In genomic region chr5:108021346-108021745, GRCm38 (mm10) we compare ENCODE assay signal across 24 mouse cellular contexts. TPM values are rescaled to one million over a fixed set of nuclear protein-coding genes. Genes with fewer than 3 reads are reported as not detected.
DNase-seq lines count a peak whose midpoint lies in the region; ATAC-seq lines count a peak whose summit lies in the region.
"Had no signal": no experiment of that assay in that cellular context is flagged by ENCODE, and none has a peak within 500 bp of the region (broad histone marks: within the 10 kb centered on the region; RNA-seq: fewer than 3 reads in every experiment).

No protein-coding gene starts in this region.

- intact Hi-C loops in heart, postnatal 14 days (cut with DNase I): no loop called here

- peak; percentile 28; the same call in 1 of the 2 replicates for ATAC-seq in kidney, embryonic 14.5 days (ENCODE audit: low FRiP score, low TSS enrichment)
- ATAC-seq in kidney, embryonic 16.5 days (ENCODE audit: low FRiP score, low TSS enrichment): no peak
- ATAC-seq: activated CD4-positive, CD25-positive, alpha-beta regulatory T cell, adult 4 months; CD4-positive, CD25-positive, alpha-beta regulatory T cell, adult 4 months; forebrain, embryonic 14.5 days; forebrain, embryonic 16.5 days had no signal

- H3K4me2 ChIP-seq in kidney, embryonic 14.5 days (replicated peaks; ENCODE audit: low read depth, low read length): no peak overlapping the region
- no peak overlapping the region for H3K4me2 ChIP-seq in kidney, embryonic 16.5 days (replicated peaks; ENCODE audit: low read depth, low read length)
- H3K4me2 ChIP-seq: embryonic facial prominence, embryonic 12.5 days; forebrain, embryonic 12.5 days had no signal

- H3K4me3 ChIP-seq in kidney, embryonic 14.5 days (ENCODE audit: low read length): no peak overlapping the region
- no peak overlapping the region for H3K4me3 ChIP-seq in kidney, embryonic 16.5 days (ENCODE audit: low read length)
- H3K4me3 ChIP-seq: embryonic facial prominence, embryonic 10.5 days; embryonic facial prominence, embryonic 12.5 days; forebrain, embryonic 10.5 days; forebrain, embryonic 12.5 days had no signal

- H3K9me3 ChIP-seq in kidney, embryonic 14.5 days (ENCODE audit: control insufficient read depth, low read length): no peaks in the 10 kb centered on the region
- no peaks in the 10 kb centered on the region for H3K9me3 ChIP-seq in kidney, embryonic 16.5 days (ENCODE audit: low read length)
- H3K9me3 ChIP-seq: embryonic facial prominence, embryonic 10.5 days; embryonic facial prominence, embryonic 12.5 days; forebrain, embryonic 10.5 days; forebrain, embryonic 12.5 days; G1E had no signal

- H3K27me3 ChIP-seq in kidney, embryonic 14.5 days (ENCODE audit: control insufficient read depth, insufficient read depth, low read length): no peaks in the 10 kb centered on the region
- H3K27me3 ChIP-seq in kidney, embryonic 16.5 days (ENCODE audit: insufficient read depth, low read length): no peaks in the 10 kb centered on the region
- H3K27me3 ChIP-seq: CH12.LX; embryonic facial prominence, embryonic 12.5 days; forebrain, embryonic 12.5 days had no signal

- no peaks in the 10 kb centered on the region for H3K4me1 ChIP-seq in kidney, embryonic 14.5 days (ENCODE audit: control insufficient read depth, insufficient read depth, low read length)
- peaks cover 9% of the 10 kb centered on the region; the same call in 1 of the 2 replicates for H3K4me1 ChIP-seq in kidney, embryonic 16.5 days (ENCODE audit: insufficient read depth, low read length)
- H3K4me1 ChIP-seq: embryonic facial prominence, embryonic 10.5 days; embryonic facial prominence, embryonic 12.5 days; forebrain, embryonic 10.5 days; forebrain, embryonic 12.5 days had no signal

- peak; percentile 20 for DNase-seq in MN1 (ENCODE audit: low spot score)
- peak; percentile 52 for DNase-seq in fat pad, adult 2 months (ENCODE audit: extremely low read depth, low read depth, low spot score)
- DNase-seq in heart, postnatal 14 days: no peak
- DNase-seq: adrenal gland, adult 8-10 months; adrenal gland, postnatal 14 days; adrenal gland, postnatal 36 days; B cell, adult 2 months; cerebellum, adult 11-12 months; cerebellum, adult 2 months; cerebellum, adult 9-10 months; cerebellum, postnatal 10 days; cerebellum, postnatal 25 days had no signal

- no peak overlapping the region for H3K9ac ChIP-seq in kidney, embryonic 14.5 days (ENCODE audit: low read depth, low read length)
- no peak overlapping the region for H3K9ac ChIP-seq in kidney, embryonic 16.5 days (replicated peaks; ENCODE audit: low read length)
- H3K9ac ChIP-seq: embryonic facial prominence, embryonic 12.5 days; forebrain, embryonic 12.5 days had no signal

- no peak overlapping the region for H3K27ac ChIP-seq in kidney, embryonic 14.5 days (ENCODE audit: low read depth, low read length)
- H3K27ac ChIP-seq in kidney, embryonic 16.5 days (ENCODE audit: low read length): no peak overlapping the region
- H3K27ac ChIP-seq: embryonic facial prominence, embryonic 10.5 days; embryonic facial prominence, embryonic 12.5 days; forebrain, embryonic 10.5 days; forebrain, embryonic 12.5 days had no signal

- 43% methylated on average over 3 of the region's 3 CpGs for WGBS in kidney, embryonic 14.5 days
- 36% methylated on average over 3 of the region's 3 CpGs for WGBS in kidney, embryonic 16.5 days

- no peaks in the 10 kb centered on the region for H3K36me3 ChIP-seq in kidney, embryonic 14.5 days (ENCODE audit: control insufficient read depth, insufficient read depth, low read length)
- no peaks in the 10 kb centered on the region for H3K36me3 ChIP-seq in kidney, embryonic 16.5 days (ENCODE audit: insufficient read depth, low read length)
- H3K36me3 ChIP-seq: embryonic facial prominence, embryonic 10.5 days; embryonic facial prominence, embryonic 12.5 days; forebrain, embryonic 10.5 days; forebrain, embryonic 12.5 days; G1E had no signal

RNA-seq across cellular contexts. Expression of gene Fam69a, which starts 34.5 kb away (rescaled TPM):
- polyA plus RNA-seq in kidney, embryonic 14.5 days (2014; fragmentation: Nextera tagmentation; extraction: Ambion mirVana): 18.3 and 22.0 TPM in 2 replicates
- 19.6 and 20.8 TPM in 2 replicates for polyA plus RNA-seq in kidney, embryonic 16.5 days (2015; fragmentation: Nextera tagmentation; extraction: Ambion mirVana)
- 10 to 100 TPM in 1 of 2 experiments, 1 to 10 TPM in 1; 8.6 to 10.2 TPM for total RNA-seq in heart, postnatal 14 days (2021)

RNA-seq across cellular contexts. Expression of gene Mtf2, which starts 44.1 kb away (rescaled TPM):
- polyA plus RNA-seq in kidney, embryonic 14.5 days (2014; fragmentation: Nextera tagmentation; extraction: Ambion mirVana): 88.3 and 103 TPM in 2 replicates
- 91.5 and 97.4 TPM in 2 replicates for polyA plus RNA-seq in kidney, embryonic 16.5 days (2015; fragmentation: Nextera tagmentation; extraction: Ambion mirVana)
- total RNA-seq in heart, postnatal 14 days (2021): 10 to 100 TPM; 17.7 to 20.0 TPM

Comparison
In these comparisons a context has a peak if more than half of its experiments do, and no peak if none do; other contexts are left out.
1. DNase-seq: peak in MN1 (single experiment) and fat pad, adult 2 months (single experiment); none in heart, postnatal 14 days (0 of 2).